Mouse (Mus musculus): ENCODE measurements around the gene Diexf.

GRCm38 (mm10) chr1:193128055-193128454 lies 2.0 kb downstream of the Diexf start:
- TF ChIP-seq ZNF384 (IDR thresholded peaks at IDR 0.05; ENCODE audit: low read depth, low read length) (no peak), MAFK (IDR thresholded peaks at IDR 0.05; ENCODE audit: insufficient read depth, low read depth, low read length) (no peak), ZC3H11A (IDR thresholded peaks at IDR 0.05; ENCODE audit: borderline replicate concordance, low read depth, low read length) (no peak), CHD2 (IDR thresholded peaks at IDR 0.05; ENCODE audit: low read depth, low read length) (no peak), HCFC1 (IDR thresholded peaks at IDR 0.05; ENCODE audit: borderline replicate concordance, insufficient read depth, low read length) (no peak)
